Mouse (Mus musculus): ENCODE results near the gene Gm10638. TPM values are rescaled to one million over a fixed set of nuclear protein-coding genes. Genes with fewer than 3 reads are reported as not detected.

The Gm10638 gene
- total RNA-seq (2015; ENCODE audit: low replicate concordance): not detected in 2 replicates
- not detected in 2 replicates for total RNA-seq (2017; ENCODE audit: low replicate concordance)

- ATAC-seq (replicated peaks; ENCODE audit: low FRiP score, poor library complexity, severe bottlenecking): peak; percentile 57
Observed at GRCm38 (mm10) chr8:86745221-86745934, at the start of gene Gm10638, which contains the start of gene Siah1a. TSS of gene Gm10638 (plus strand) at chr8:86745699. TSS of gene Siah1a (minus strand) at chr8:86745934.

- ATAC-seq (replicated peaks; ENCODE audit: low FRiP score, poor library complexity, severe bottlenecking): no peak
Observed at GRCm38 (mm10) chr8:86695703-86696102, 49.8 kb upstream of the Gm10638 start.

GRCm38 (mm10) chr8:86698811-86699421 lies 46.6 kb upstream of the Gm10638 start:
- no peak for ATAC-seq (replicated peaks; ENCODE audit: low FRiP score, poor library complexity, severe bottlenecking)

GRCm38 (mm10) chr8:86699471-86699870 lies 46.0 kb upstream of the Gm10638 start:
- no peak for ATAC-seq (replicated peaks; ENCODE audit: low FRiP score, poor library complexity, severe bottlenecking)

GRCm38 (mm10) chr8:86702453-86702852 lies 43.0 kb upstream of the Gm10638 start:
- no peak for ATAC-seq (replicated peaks; ENCODE audit: low FRiP score, poor library complexity, severe bottlenecking)

- ATAC-seq (replicated peaks; ENCODE audit: low FRiP score, poor library complexity, severe bottlenecking): no peak
Observed at GRCm38 (mm10) chr8:86705317-86705716, 40.2 kb upstream of the Gm10638 start.

- ATAC-seq (replicated peaks; ENCODE audit: low FRiP score, poor library complexity, severe bottlenecking): no peak
Observed at GRCm38 (mm10) chr8:86706756-86707155, 38.7 kb upstream of the Gm10638 start.

- peak; percentile 38; the same call in 1 of the 2 replicates for ATAC-seq (replicated peaks; ENCODE audit: low FRiP score, poor library complexity, severe bottlenecking)
Observed at GRCm38 (mm10) chr8:86707873-86708272, 37.6 kb upstream of the Gm10638 start.

- no peak for ATAC-seq (replicated peaks; ENCODE audit: low FRiP score, poor library complexity, severe bottlenecking)
Observed at GRCm38 (mm10) chr8:86712594-86712993, 32.9 kb upstream of the Gm10638 start.

GRCm38 (mm10) chr8:86713407-86714188 lies 31.9 kb upstream of the Gm10638 start:
- no peak for ATAC-seq (replicated peaks; ENCODE audit: low FRiP score, poor library complexity, severe bottlenecking)

GRCm38 (mm10) chr8:86718332-86718994 lies 27.0 kb upstream of the Gm10638 start:
- ATAC-seq (replicated peaks; ENCODE audit: low FRiP score, poor library complexity, severe bottlenecking): no peak

GRCm38 (mm10) chr8:86719368-86719767 lies 26.1 kb upstream of the Gm10638 start:
- no peak for ATAC-seq (replicated peaks; ENCODE audit: low FRiP score, poor library complexity, severe bottlenecking)

GRCm38 (mm10) chr8:86720756-86721459 lies 24.6 kb upstream of the Gm10638 start:
- no peak for ATAC-seq (replicated peaks; ENCODE audit: low FRiP score, poor library complexity, severe bottlenecking)

GRCm38 (mm10) chr8:86721490-86721889 lies 24.0 kb upstream of the Gm10638 start:
- ATAC-seq (replicated peaks; ENCODE audit: low FRiP score, poor library complexity, severe bottlenecking): no peak

GRCm38 (mm10) chr8:86726959-86727358 lies 18.5 kb upstream of the Gm10638 start:
- ATAC-seq (replicated peaks; ENCODE audit: low FRiP score, poor library complexity, severe bottlenecking): no peak

GRCm38 (mm10) chr8:86728224-86728950 lies 17.1 kb upstream of the Gm10638 start:
- no peak for ATAC-seq (replicated peaks; ENCODE audit: low FRiP score, poor library complexity, severe bottlenecking)

- no peak for ATAC-seq (replicated peaks; ENCODE audit: low FRiP score, poor library complexity, severe bottlenecking)
Observed at GRCm38 (mm10) chr8:86730303-86730702, 15.2 kb upstream of the Gm10638 start.

GRCm38 (mm10) chr8:86730860-86731259 lies 14.6 kb upstream of the Gm10638 start:
- ATAC-seq (replicated peaks; ENCODE audit: low FRiP score, poor library complexity, severe bottlenecking): no peak

GRCm38 (mm10) chr8:86734171-86734570 lies 11.3 kb upstream of the Gm10638 start:
- no peak for ATAC-seq (replicated peaks; ENCODE audit: low FRiP score, poor library complexity, severe bottlenecking)

All from erythroblast, adult 5-6 weeks (primary cell).